Mouse (Mus musculus) G1E (cell line): ENCODE measurements around the gene Vwa5b2.

ENCODE experiments used
- CTCF ChIP-seq: IDR thresholded peaks from 2 replicates; pipeline ENCODE4 v1.5.1; 2012; ENCODE audit warnings: low read depth, low read length, inconsistent platforms, mixed read lengths
- GATA1 ChIP-seq: IDR thresholded peaks from 2 replicates; pipeline ENCODE4 v1.6.1; 2012; ENCODE audit warnings: borderline replicate concordance, low read length, inconsistent platforms, mixed read lengths
- GATA2 ChIP-seq: IDR thresholded peaks from 2 replicates; pipeline ENCODE4 v1.6.1; 2012; ENCODE audit warnings: low read depth, low read length, inconsistent platforms, borderline replicate concordance
- POLR2AphosphoS5 ChIP-seq: IDR thresholded peaks from 2 replicates; pipeline ENCODE4 v1.6.1; 2012; ENCODE audit warnings: low read depth, low read length, inconsistent platforms; ENCODE audit not compliant: insufficient replicate concordance
- TAL1 ChIP-seq: conservative IDR thresholded peaks from 2 replicates; pipeline ENCODE4 v1.6.1; 2012; ENCODE audit warnings: low read depth, low read length, inconsistent platforms, mixed read lengths

DNA sequence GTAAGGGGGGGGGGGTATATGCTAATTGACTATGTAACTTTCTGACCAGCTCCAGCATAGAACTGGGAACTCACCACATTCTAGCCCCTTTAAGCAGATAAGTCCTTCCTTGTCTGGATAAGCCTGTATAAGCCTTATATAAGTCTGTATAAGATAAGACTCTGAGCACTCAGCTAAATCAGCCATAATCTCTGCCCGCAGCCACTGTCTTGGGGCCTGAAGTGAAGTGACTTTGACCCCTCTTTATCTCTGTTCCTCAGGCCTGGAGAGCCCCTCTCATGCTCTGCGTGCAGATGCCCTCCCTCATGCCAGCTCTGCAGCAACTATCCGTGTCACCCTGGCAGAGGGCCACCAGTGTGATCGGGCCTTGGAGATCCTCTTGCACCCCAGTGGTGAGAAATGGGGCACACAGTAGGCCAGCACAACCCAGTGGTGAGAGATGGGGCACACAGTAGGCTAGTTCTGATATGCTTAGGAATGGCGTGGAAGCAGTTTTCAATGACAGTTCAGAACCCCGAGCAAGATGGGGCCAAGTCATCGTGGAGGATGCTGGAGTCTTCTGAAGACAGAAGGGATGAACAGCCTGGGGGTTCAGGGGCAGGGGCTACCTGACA is 5.9 kb downstream of the Vwa5b2 start:
- no peak for TF ChIP-seq CTCF
- peak; percentile 97 for TF ChIP-seq TAL1
- no peak for TF ChIP-seq GATA2
- no peak for TF ChIP-seq GATA1
- TF ChIP-seq POLR2AphosphoS5 = no peak
